Mouse (Mus musculus): ENCODE data around the gene Ccdc84. TPM values are rescaled to one million over a fixed set of nuclear protein-coding genes. Genes with fewer than 3 reads are reported as not detected.
"Not testable (repeated sequence)": the region's sequence is repeated elsewhere in the genome, so short reads cannot be mapped to it uniquely, and the experiment has no call there.

Gene Ccdc84
- total RNA-seq (2015; ENCODE audit: low replicate concordance) (3.8 and 18.8 TPM in 2 replicates), total RNA-seq (2017; ENCODE audit: low replicate concordance) (9.1 and 12.0 TPM in 2 replicates)

- ATAC-seq (replicated peaks; ENCODE audit: low FRiP score, poor library complexity, severe bottlenecking): no peak
These were observed at the start of gene Ccdc84 for GRCm38 (mm10) chr9:44418519-44419385. TSS of gene Ccdc84 (minus strand) at chr9:44418569.

- no peak for ATAC-seq (replicated peaks; ENCODE audit: low FRiP score, poor library complexity, severe bottlenecking)
These were observed 43.6 kb upstream of the Ccdc84 start for GRCm38 (mm10) chr9:44461950-44462349.

GRCm38 (mm10) chr9:44457035-44457742 is 38.8 kb upstream of the Ccdc84 start:
- ATAC-seq (replicated peaks; ENCODE audit: low FRiP score, poor library complexity, severe bottlenecking): no peak

DNA sequence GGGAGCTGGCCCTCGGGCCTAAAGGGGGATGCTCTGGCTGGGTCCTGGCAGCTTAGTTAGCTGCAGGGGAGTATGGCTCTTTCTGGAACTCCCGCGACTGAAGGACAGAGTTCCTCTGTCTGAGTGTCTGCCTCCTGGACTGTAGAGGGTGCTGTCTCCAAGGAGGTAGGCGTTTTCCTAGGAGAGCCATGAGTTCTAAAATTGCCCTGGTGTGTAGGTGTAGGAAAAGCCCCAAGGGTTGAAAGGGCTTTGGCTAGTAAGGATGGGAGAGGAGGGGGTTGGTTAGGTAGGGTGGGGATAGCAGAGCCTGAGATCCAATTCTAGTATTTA is 36.5 kb upstream of the Ccdc84 start, which contains the start of gene Upk2:
Upk2 (minus strand) TSS at position 86 of the 330 bp plus-strand sequence.
- no peak for ATAC-seq (replicated peaks; ENCODE audit: low FRiP score, poor library complexity, severe bottlenecking)

- peak; percentile 75 for ATAC-seq (replicated peaks; ENCODE audit: low FRiP score, poor library complexity, severe bottlenecking)
These were observed 35.9 kb upstream of the Ccdc84 start for GRCm38 (mm10) chr9:44454132-44454890.

GRCm38 (mm10) chr9:44450387-44450786 is 32.0 kb upstream of the Ccdc84 start:
- ATAC-seq (replicated peaks; ENCODE audit: low FRiP score, poor library complexity, severe bottlenecking): no peak

GRCm38 (mm10) chr9:44444402-44445025 is 26.1 kb upstream of the Ccdc84 start:
- ATAC-seq (replicated peaks; ENCODE audit: low FRiP score, poor library complexity, severe bottlenecking): not testable (repeated sequence)

- ATAC-seq (replicated peaks; ENCODE audit: low FRiP score, poor library complexity, severe bottlenecking): no peak
These were observed 22.6 kb upstream of the Ccdc84 start, which contains the start of gene Foxr1 for GRCm38 (mm10) chr9:44440961-44441360. TSS of gene Foxr1 (minus strand) at chr9:44441136.

DNA sequence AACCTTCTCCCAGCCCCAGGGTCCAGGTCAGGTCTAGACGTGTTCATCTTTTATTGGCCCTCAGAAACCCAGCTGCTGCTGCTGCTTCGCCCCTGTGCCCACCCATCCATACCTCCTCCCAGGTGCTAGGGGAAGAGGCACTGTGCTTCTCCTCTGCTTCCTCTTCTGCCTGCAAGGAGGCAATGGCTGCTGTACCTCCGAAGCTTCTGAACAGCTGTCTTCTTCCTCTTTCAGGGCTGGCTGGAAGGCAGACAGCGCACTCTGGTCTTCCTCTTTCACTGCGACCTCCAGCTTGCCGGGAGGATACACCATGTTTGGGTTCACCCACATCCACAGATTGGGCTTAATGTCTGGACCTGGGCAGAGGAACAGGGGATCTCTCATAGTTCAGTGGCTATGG is 17.4 kb upstream of the Ccdc84 start:
- no peak for ATAC-seq (replicated peaks; ENCODE audit: low FRiP score, poor library complexity, severe bottlenecking)

- ATAC-seq (replicated peaks; ENCODE audit: low FRiP score, poor library complexity, severe bottlenecking): no peak
These were observed 14.3 kb upstream of the Ccdc84 start for GRCm38 (mm10) chr9:44432577-44433185.

DNA sequence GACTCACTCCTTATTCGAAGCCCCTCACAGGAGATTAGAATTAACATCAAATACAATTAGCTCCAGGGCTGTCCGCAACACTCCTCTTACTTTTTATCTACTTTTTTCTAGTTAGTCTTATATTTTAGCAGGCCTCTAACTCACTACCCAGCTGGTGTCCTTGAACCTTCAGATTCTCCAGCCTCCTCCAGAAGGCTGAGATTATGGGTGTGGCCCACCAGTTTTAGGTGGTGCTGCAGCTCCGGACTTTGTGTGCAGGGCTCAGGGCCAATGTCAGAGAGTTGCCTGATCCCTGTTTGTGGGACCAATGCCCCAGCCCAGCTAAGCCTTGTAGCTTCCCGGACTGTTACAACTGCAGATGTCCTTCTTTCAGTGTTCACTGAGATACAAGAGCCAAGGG is 5.2 kb upstream of the Ccdc84 start:
- no peak for ATAC-seq (replicated peaks; ENCODE audit: low FRiP score, poor library complexity, severe bottlenecking)

GRCm38 (mm10) chr9:44420280-44420898 is 2.0 kb upstream of the Ccdc84 start:
- no peak for ATAC-seq (replicated peaks; ENCODE audit: low FRiP score, poor library complexity, severe bottlenecking)

GRCm38 (mm10) chr9:44419730-44420129 is 1.4 kb upstream of the Ccdc84 start:
- ATAC-seq (replicated peaks; ENCODE audit: low FRiP score, poor library complexity, severe bottlenecking): not testable (repeated sequence)

- peak; percentile 97 for ATAC-seq (replicated peaks; ENCODE audit: low FRiP score, poor library complexity, severe bottlenecking)
These were observed 441 bp downstream of the Ccdc84 start for GRCm38 (mm10) chr9:44417892-44418363.

- ATAC-seq (replicated peaks; ENCODE audit: low FRiP score, poor library complexity, severe bottlenecking): peak; percentile 65
These were observed 1.0 kb downstream of the Ccdc84 start for GRCm38 (mm10) chr9:44417156-44417891.

- ATAC-seq (replicated peaks; ENCODE audit: low FRiP score, poor library complexity, severe bottlenecking): no peak
These were observed 5.6 kb downstream of the Ccdc84 start for GRCm38 (mm10) chr9:44412781-44413180.

DNA sequence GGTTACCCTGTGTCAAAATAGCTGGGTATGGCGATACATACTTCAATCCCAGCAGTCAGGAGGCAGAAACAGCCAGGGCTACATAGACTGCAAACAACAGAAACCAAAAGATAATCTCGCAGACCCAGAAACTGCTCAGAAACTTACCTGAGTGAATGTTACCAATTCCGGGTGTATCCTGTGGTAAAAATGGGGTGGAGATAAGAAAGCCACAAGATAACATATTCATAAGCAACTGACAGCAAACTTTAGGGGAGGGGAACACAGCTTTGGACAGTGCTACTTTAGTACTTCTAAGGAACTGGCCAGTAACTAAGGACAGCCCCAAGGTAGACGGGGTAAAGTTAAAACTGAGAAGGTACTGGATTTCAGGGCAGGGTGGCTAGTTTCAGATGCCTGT is 6.1 kb downstream of the Ccdc84 start:
- ATAC-seq (replicated peaks; ENCODE audit: low FRiP score, poor library complexity, severe bottlenecking): no peak

GRCm38 (mm10) chr9:44411601-44412130 is 6.7 kb downstream of the Ccdc84 start:
- ATAC-seq (replicated peaks; ENCODE audit: low FRiP score, poor library complexity, severe bottlenecking): no peak
